In the genomic region with DNA sequence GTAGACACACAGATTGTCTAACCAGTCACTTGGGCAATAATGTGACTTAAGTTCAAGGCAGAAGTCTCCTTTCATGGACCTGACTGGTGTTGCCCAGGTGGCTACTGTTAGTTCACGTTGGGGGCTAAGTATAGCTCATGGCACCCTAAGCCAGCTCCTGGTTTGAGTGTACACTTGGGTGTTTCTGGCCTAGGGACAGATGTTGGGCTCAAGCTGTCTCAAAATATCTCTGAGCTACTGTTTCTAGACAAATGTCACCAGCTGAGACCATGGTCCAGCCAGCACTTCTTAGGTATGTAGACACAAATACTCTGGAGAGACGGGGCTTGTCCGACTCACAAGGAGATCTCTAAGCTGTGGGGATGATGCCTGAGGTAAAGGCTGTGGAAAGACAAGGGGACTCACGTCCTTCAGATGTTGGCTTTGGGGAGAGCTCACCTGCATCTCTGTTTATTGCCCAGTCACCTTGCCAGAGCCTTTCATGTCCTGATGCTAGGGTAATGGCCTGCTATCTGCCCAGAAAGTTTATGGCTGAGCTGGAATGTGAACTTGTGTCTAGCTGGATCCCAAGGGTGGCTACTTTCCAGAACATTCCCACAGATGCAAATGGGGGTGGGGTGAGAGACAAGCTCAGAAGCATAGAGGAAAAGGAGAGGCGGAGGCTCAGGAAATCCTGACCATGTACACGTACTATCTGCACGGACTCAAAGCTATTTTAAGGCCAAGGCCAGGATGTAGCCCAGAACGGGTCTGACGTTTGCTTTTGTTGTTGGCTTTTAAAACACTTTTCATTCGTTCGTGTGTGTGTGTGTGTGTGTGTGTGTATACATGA, we compare ENCODE assay signal across 9 mouse cellular contexts. TPM values are rescaled to one million over a fixed set of nuclear protein-coding genes. Genes with fewer than 3 reads are reported as not detected.
DNase-seq lines count a peak whose midpoint lies in the region; ATAC-seq and TF ChIP-seq lines count a peak whose summit lies in the region.
"Had no signal": no experiment of that assay in that cellular context is flagged by ENCODE, and none has a peak within 500 bp of the region (broad histone marks: within the 10 kb centered on the region; RNA-seq: fewer than 3 reads in every experiment).

No protein-coding gene starts in this region.

- no peaks in the 10 kb centered on the region for H3K36me3 ChIP-seq in limb, embryonic 15.5 days

- peak overlapping the region; percentile 68 for H3K27ac ChIP-seq in cortical plate, adult 2 months (ENCODE audit: insufficient read depth, low read length)
- H3K27ac ChIP-seq in limb, embryonic 15.5 days = peak overlapping the region; percentile 55; the same call in 1 of the 2 replicates

- ATAC-seq in limb, embryonic 15.5 days (ENCODE audit: insufficient number of reproducible peaks, low FRiP score, low TSS enrichment, low read depth) = no peak

- no peak overlapping the region for H3K4me3 ChIP-seq in cortical plate, adult 2 months (ENCODE audit: insufficient read depth, low read length)
- H3K4me3 ChIP-seq in limb, embryonic 15.5 days = no peak overlapping the region
- H3K4me3 ChIP-seq: myocyte had no signal

- DNase-seq in cerebellum, adult 9-10 months = peak; percentile 67
- no peak for DNase-seq in cerebellum, postnatal 10 days
- DNase-seq in heart, postnatal 14 days = peak; percentile 75 to 76
- DNase-seq in testis, postnatal 14 days (ENCODE audit: low spot score) = no peak
- DNase-seq in yolk sac, embryonic 10.5 days (ENCODE audit: low spot score) = no peak
- DNase-seq in embryo, embryonic 10 days (ENCODE audit: low spot score) = no peak

- TF ChIP-seq POLR2A in cortical plate, adult 2 months (IDR thresholded peaks at IDR 0.05; ENCODE audit: extremely low read depth, insufficient read depth, low read length) = no peak

- no peaks in the 10 kb centered on the region for H3K27me3 ChIP-seq in limb, embryonic 15.5 days

- no peak for TF ChIP-seq CTCF in cortical plate, adult 2 months (IDR thresholded peaks at IDR 0.05; ENCODE audit: extremely low read depth, insufficient read depth, low read length)

- WGBS in limb, embryonic 15.5 days = 63% methylated on average over 11 of the region's 11 CpGs

- H3K9me3 ChIP-seq in limb, embryonic 15.5 days = no peaks in the 10 kb centered on the region

- H3K4me2 ChIP-seq in limb, embryonic 15.5 days = no peak overlapping the region

- peaks cover 2% of the 10 kb centered on the region; the same call in 1 of the 2 replicates for H3K4me1 ChIP-seq in cortical plate, adult 2 months (ENCODE audit: control insufficient read depth, insufficient read depth, low read length)
- H3K4me1 ChIP-seq in limb, embryonic 15.5 days = peaks cover 21% of the 10 kb centered on the region

- no peak overlapping the region for H3K9ac ChIP-seq in limb, embryonic 15.5 days

- intact Hi-C loops in heart, postnatal 14 days (cut with DNase I) = loop anchor here (1.0 to 2.0 kb wide), 3 partner anchors 37 to 89 kb away; partner anchors contain the start of gene Snrk

RNA-seq across cellular contexts. Expression of gene Pomgnt2, which starts 31.2 kb away (rescaled TPM):
- 30.0 and 31.4 TPM in 2 replicates for polyA plus RNA-seq in cortical plate, adult 2 months (2012; rRNA removed)
- 10 to 100 TPM in 1 of 2 experiments, 1 to 10 TPM in 1; 9.7 to 11.3 TPM for total RNA-seq in heart, postnatal 14 days (2021)
- 20.5 and 20.7 TPM in 2 replicates for polyA plus RNA-seq in limb, embryonic 15.5 days (2015; fragmentation: Nextera tagmentation; extraction: Ambion mirVana)

Comparison
In these comparisons a context has a peak if more than half of its experiments do, and no peak if none do; other contexts are left out.
1. DNase-seq: peak in cerebellum, adult 9-10 months (single experiment) and heart, postnatal 14 days (2 of 2); none in cerebellum, postnatal 10 days (0 of 2), testis, postnatal 14 days (single experiment), yolk sac, embryonic 10.5 days (single experiment) and embryo, embryonic 10 days (single experiment).